22 mouse cellular contexts compared by ENCODE assay signal in the genomic region with DNA sequence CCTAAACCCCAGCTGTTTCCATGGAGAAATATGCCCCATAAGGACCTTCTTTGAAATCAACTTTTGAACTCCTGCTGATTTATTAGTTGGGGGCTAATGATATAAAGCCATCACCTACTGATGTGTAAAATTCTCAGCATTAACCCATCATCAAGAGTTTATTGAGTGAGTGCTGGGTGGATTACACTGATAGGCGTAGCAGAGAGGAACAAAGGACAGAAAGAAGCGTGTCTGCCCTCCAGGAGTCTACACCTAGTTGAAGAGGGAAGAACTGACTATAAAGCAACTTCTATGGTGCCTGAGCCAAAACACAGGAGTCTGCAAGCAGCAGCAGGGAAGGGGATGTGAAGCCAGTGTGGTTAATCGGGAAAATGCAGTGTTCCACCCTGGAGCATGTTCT.
DNase-seq lines count a peak whose midpoint lies in the region; ATAC-seq lines count a peak whose summit lies in the region.
"Had no signal": no experiment of that assay in that cellular context is flagged by ENCODE, and none has a peak within 500 bp of the region (broad histone marks: within the 10 kb centered on the region; RNA-seq: fewer than 3 reads in every experiment).

No protein-coding gene starts in this region.

- H3K4me1 ChIP-seq in hindbrain, embryonic 11.5 days (replicated peaks; ENCODE audit: control insufficient read depth, insufficient read depth, low read length) = no peaks in the 10 kb centered on the region
- H3K4me1 ChIP-seq in hindbrain, embryonic 16.5 days (ENCODE audit: control insufficient read depth, insufficient read depth, low read depth, low read length) = peaks cover under 1% of the 10 kb centered on the region
- peaks cover under 1% of the 10 kb centered on the region; the same call in 1 of the 2 replicates for H3K4me1 ChIP-seq in midbrain, embryonic 11.5 days (ENCODE audit: control insufficient read depth, insufficient read depth, low read length)
- no peaks in the 10 kb centered on the region for H3K4me1 ChIP-seq in midbrain, embryonic 14.5 days (ENCODE audit: control insufficient read depth, insufficient read depth, low read length)
- peaks cover 32% of the 10 kb centered on the region for H3K4me1 ChIP-seq in neural tube, embryonic 13.5 days (replicated peaks)
- H3K4me1 ChIP-seq: embryonic facial prominence, embryonic 15.5 days had no signal

- no peak overlapping the region for H3K9ac ChIP-seq in hindbrain, embryonic 11.5 days (ENCODE audit: low read depth, low read length)
- no peak overlapping the region for H3K9ac ChIP-seq in hindbrain, embryonic 16.5 days (ENCODE audit: low read depth, low read length)
- H3K9ac ChIP-seq in midbrain, embryonic 11.5 days (ENCODE audit: low read length) = no peak overlapping the region
- no peak overlapping the region for H3K9ac ChIP-seq in midbrain, embryonic 14.5 days (replicated peaks; ENCODE audit: low read length)
- no peak overlapping the region for H3K9ac ChIP-seq in neural tube, embryonic 13.5 days
- H3K9ac ChIP-seq: embryonic facial prominence, embryonic 13.5 days; embryonic facial prominence, embryonic 15.5 days; forebrain, embryonic 12.5 days had no signal

- H3K27me3 ChIP-seq in hindbrain, embryonic 11.5 days (ENCODE audit: control insufficient read depth, insufficient read depth, low read length) = no peaks in the 10 kb centered on the region
- H3K27me3 ChIP-seq in hindbrain, embryonic 16.5 days (replicated peaks; ENCODE audit: control insufficient read depth, insufficient read depth, low read length) = no peaks in the 10 kb centered on the region
- no peaks in the 10 kb centered on the region for H3K27me3 ChIP-seq in midbrain, embryonic 11.5 days (ENCODE audit: control insufficient read depth, insufficient read depth, low read length)
- no peaks in the 10 kb centered on the region for H3K27me3 ChIP-seq in midbrain, embryonic 14.5 days (ENCODE audit: control insufficient read depth, insufficient read depth, low read length)
- no peaks in the 10 kb centered on the region for H3K27me3 ChIP-seq in neural tube, embryonic 13.5 days
- H3K27me3 ChIP-seq: embryonic facial prominence, embryonic 13.5 days; embryonic facial prominence, embryonic 15.5 days; forebrain, embryonic 12.5 days had no signal

- no peaks in the 10 kb centered on the region for H3K9me3 ChIP-seq in hindbrain, embryonic 11.5 days (ENCODE audit: control insufficient read depth, low read length)
- no peaks in the 10 kb centered on the region for H3K9me3 ChIP-seq in hindbrain, embryonic 16.5 days (ENCODE audit: control insufficient read depth, low read length)
- H3K9me3 ChIP-seq in midbrain, embryonic 11.5 days (ENCODE audit: control insufficient read depth, low read length) = no peaks in the 10 kb centered on the region
- no peaks in the 10 kb centered on the region for H3K9me3 ChIP-seq in midbrain, embryonic 14.5 days (ENCODE audit: control insufficient read depth, low read length)
- no peaks in the 10 kb centered on the region for H3K9me3 ChIP-seq in neural tube, embryonic 13.5 days
- H3K9me3 ChIP-seq: embryonic facial prominence, embryonic 13.5 days; embryonic facial prominence, embryonic 15.5 days; forebrain, embryonic 10.5 days; forebrain, embryonic 12.5 days had no signal

- no peak overlapping the region for H3K4me3 ChIP-seq in hindbrain, embryonic 11.5 days (ENCODE audit: low read depth, low read length)
- H3K4me3 ChIP-seq in hindbrain, embryonic 16.5 days (ENCODE audit: low read length) = no peak overlapping the region
- H3K4me3 ChIP-seq in midbrain, embryonic 11.5 days (ENCODE audit: low read depth, low read length) = no peak overlapping the region
- H3K4me3 ChIP-seq in midbrain, embryonic 14.5 days (replicated peaks; ENCODE audit: low read depth, low read length) = no peak overlapping the region
- H3K4me3 ChIP-seq in neural tube, embryonic 13.5 days = no peak overlapping the region
- H3K4me3 ChIP-seq: embryonic facial prominence, embryonic 13.5 days; embryonic facial prominence, embryonic 15.5 days; erythroblast, embryonic 14.5 days; forebrain, embryonic 10.5 days; forebrain, embryonic 12.5 days had no signal

- ATAC-seq in hindbrain, embryonic 11.5 days (ENCODE audit: low FRiP score) = peak; percentile 56
- no peak for ATAC-seq in hindbrain, embryonic 16.5 days
- ATAC-seq in midbrain, embryonic 11.5 days (ENCODE audit: low FRiP score) = peak; percentile 63; the same call in 1 of the 2 replicates
- ATAC-seq in midbrain, embryonic 14.5 days (ENCODE audit: low FRiP score, low TSS enrichment) = no peak
- ATAC-seq in neural tube, embryonic 13.5 days (ENCODE audit: low read depth) = 0 out of 2 replicates have a peak, but pooled peaks have one; percentile 26
- ATAC-seq: forebrain, embryonic 14.5 days; forebrain, embryonic 16.5 days had no signal

- no peak overlapping the region for H3K4me2 ChIP-seq in hindbrain, embryonic 11.5 days (replicated peaks; ENCODE audit: low read depth, low read length)
- H3K4me2 ChIP-seq in hindbrain, embryonic 16.5 days (ENCODE audit: low read length) = no peak overlapping the region
- no peak overlapping the region for H3K4me2 ChIP-seq in midbrain, embryonic 11.5 days
- H3K4me2 ChIP-seq in midbrain, embryonic 14.5 days (ENCODE audit: low read length) = no peak overlapping the region
- no peak overlapping the region for H3K4me2 ChIP-seq in neural tube, embryonic 13.5 days
- H3K4me2 ChIP-seq: embryonic facial prominence, embryonic 13.5 days; embryonic facial prominence, embryonic 15.5 days; forebrain, embryonic 12.5 days had no signal

- DNase-seq in hindbrain, embryonic 11.5 days (ENCODE audit: low spot score) = no peak
- DNase-seq in midbrain, embryonic 11.5 days (ENCODE audit: low spot score, missing footprints) = no peak
- no peak for DNase-seq in midbrain, embryonic 14.5 days
- DNase-seq in neural tube, embryonic 10.5 days (ENCODE audit: extremely low spot score, low spot score) = no peak
- DNase-seq: adrenal gland, adult 2 months; adrenal gland, postnatal 10 days; adrenal gland, postnatal 25 days; cerebellum, adult 11 months; cerebellum, adult 18-20 months; cerebellum, adult 8-10 months; cerebellum, adult 9-11 months; cerebellum, postnatal 14 days; cerebellum, postnatal 36 days had no signal

- 45% methylated on average over 3 of the region's 3 CpGs for WGBS in hindbrain, embryonic 11.5 days
- WGBS in hindbrain, embryonic 16.5 days = 35% methylated on average over 3 of the region's 3 CpGs
- WGBS in midbrain, embryonic 11.5 days = 35% methylated on average over 3 of the region's 3 CpGs
- WGBS in midbrain, embryonic 14.5 days = 17% methylated on average over 3 of the region's 3 CpGs
- WGBS in neural tube, embryonic 13.5 days = 22% methylated on average over 3 of the region's 3 CpGs

- H3K36me3 ChIP-seq in hindbrain, embryonic 11.5 days (ENCODE audit: control insufficient read depth, insufficient read depth, low read length) = no peaks in the 10 kb centered on the region
- H3K36me3 ChIP-seq in hindbrain, embryonic 16.5 days (ENCODE audit: control insufficient read depth, insufficient read depth, low read length) = no peaks in the 10 kb centered on the region
- no peaks in the 10 kb centered on the region for H3K36me3 ChIP-seq in midbrain, embryonic 11.5 days (ENCODE audit: control insufficient read depth, insufficient read depth, low read length)
- no peaks in the 10 kb centered on the region for H3K36me3 ChIP-seq in midbrain, embryonic 14.5 days (ENCODE audit: control insufficient read depth, insufficient read depth, low read length)
- no peaks in the 10 kb centered on the region for H3K36me3 ChIP-seq in neural tube, embryonic 13.5 days
- H3K36me3 ChIP-seq: embryonic facial prominence, embryonic 13.5 days; embryonic facial prominence, embryonic 15.5 days; forebrain, embryonic 10.5 days; forebrain, embryonic 12.5 days had no signal

- H3K27ac ChIP-seq in hindbrain, embryonic 11.5 days (ENCODE audit: low read depth, low read length) = no peak overlapping the region
- no peak overlapping the region for H3K27ac ChIP-seq in hindbrain, embryonic 16.5 days (ENCODE audit: low read depth, low read length)
- no peak overlapping the region for H3K27ac ChIP-seq in midbrain, embryonic 11.5 days (ENCODE audit: low read depth, low read length)
- no peak overlapping the region for H3K27ac ChIP-seq in midbrain, embryonic 14.5 days (replicated peaks; ENCODE audit: low read depth, low read length)
- H3K27ac ChIP-seq in neural tube, embryonic 13.5 days (replicated peaks) = no peak overlapping the region
- H3K27ac ChIP-seq: embryonic facial prominence, embryonic 13.5 days; embryonic facial prominence, embryonic 15.5 days; forebrain, embryonic 10.5 days; forebrain, embryonic 12.5 days had no signal

Comparison
In these comparisons a context has a peak if more than half of its experiments do, and no peak if none do; other contexts are left out.
1. ATAC-seq: peak in hindbrain, embryonic 11.5 days (single experiment), midbrain, embryonic 11.5 days (single experiment) and neural tube, embryonic 13.5 days (single experiment); none in hindbrain, embryonic 16.5 days (single experiment) and midbrain, embryonic 14.5 days (single experiment).